Mouse (Mus musculus) bone marrow macrophage, adult 2 months (primary cell): ENCODE measurements around the gene Olfr692.

ENCODE experiments used
- CTCF ChIP-seq: IDR thresholded peaks from 2 replicates; pipeline ENCODE4 v1.5.1; 2012; ENCODE audit warnings: low read depth, mild to moderate bottlenecking, low read length, moderate library complexity
- POLR2A ChIP-seq: IDR thresholded peaks from 2 replicates; pipeline ENCODE4 v1.6.1; 2012; ENCODE audit warnings: mild to moderate bottlenecking, low read depth, low read length, borderline replicate concordance

- TF ChIP-seq CTCF (no peak), POLR2A (no peak)
These were observed 28.1 kb downstream of the Olfr692 start for GRCm38 (mm10) chr7:105396126-105396525.
